Mouse (Mus musculus) Muller cell, postnatal 12 days (primary cell): ENCODE results near the gene Ctnna2.

ENCODE experiments used
- DNase-seq: peaks from one replicate; pipeline ENCODE4 v3.0.0-alpha.2; 2015; ENCODE audit errors: inconsistent ontology term

Ctnna2 gene

DNA sequence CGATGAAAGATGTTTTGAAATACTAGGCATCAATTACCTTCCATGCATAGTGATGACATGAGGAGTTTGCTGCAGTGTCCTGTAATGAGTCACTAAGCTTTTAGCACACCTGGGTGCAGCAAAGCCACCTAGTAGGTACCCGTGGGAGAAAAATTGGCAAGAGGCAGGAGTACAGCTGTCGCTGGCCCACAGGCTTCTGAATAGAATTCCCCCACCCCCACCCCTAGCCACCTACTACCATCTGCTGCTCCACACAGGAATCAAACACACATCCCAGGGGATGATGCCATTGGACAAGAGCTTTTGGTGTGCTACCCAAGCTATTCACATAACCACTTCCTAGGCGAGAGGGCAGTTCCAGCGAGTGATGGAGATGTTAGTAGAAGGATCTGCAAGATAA lies 700.7 kb downstream of the Ctnna2 start:
- no peak for DNase-seq

DNA sequence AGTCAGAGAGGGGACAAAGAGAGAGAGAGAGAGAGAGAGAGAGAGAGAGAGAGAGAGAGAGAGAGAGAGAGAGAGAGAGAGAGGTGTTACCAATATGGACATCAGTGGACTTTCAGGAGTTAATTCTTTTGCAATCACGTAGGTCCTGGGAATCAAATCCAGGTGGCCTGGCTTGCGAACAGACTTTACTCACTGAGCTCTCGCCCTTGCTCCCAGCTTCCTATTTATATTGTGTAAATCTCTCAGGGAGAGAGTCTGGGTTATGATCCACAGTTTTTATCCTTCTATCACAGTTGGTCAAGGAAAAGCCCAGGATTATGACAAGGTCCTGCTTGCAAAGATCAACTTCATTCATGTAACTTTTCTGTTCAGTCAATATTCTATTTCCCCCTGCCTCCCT lies 714.3 kb downstream of the Ctnna2 start:
- no peak for DNase-seq

- peak; percentile 57 for DNase-seq
Observed at GRCm38 (mm10) chr6:77257358-77258105, 722.0 kb downstream of the Ctnna2 start.

DNA sequence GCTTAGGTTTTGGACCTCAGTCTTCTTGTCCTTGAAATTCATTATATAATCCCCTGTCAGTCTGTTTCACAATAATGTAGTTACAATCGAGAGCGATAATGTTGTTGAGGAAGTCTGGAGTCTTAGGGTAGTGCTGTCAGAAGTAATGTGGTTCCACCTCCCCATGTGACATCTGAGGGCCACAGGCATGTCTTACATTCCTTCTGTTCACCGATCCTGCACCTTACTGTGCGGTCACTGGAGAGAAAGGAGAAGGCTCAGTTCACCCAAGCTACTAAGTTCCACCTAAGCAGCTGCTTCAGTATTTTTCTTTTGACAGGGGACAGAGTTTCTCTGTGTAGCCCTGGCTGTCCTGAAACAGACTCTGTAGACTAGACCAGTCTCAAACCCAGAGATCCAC lies 723.2 kb downstream of the Ctnna2 start:
- no peak for DNase-seq

- DNase-seq, result peak; percentile 38
Observed at GRCm38 (mm10) chr6:77253480-77253879, 726.0 kb downstream of the Ctnna2 start.

DNA sequence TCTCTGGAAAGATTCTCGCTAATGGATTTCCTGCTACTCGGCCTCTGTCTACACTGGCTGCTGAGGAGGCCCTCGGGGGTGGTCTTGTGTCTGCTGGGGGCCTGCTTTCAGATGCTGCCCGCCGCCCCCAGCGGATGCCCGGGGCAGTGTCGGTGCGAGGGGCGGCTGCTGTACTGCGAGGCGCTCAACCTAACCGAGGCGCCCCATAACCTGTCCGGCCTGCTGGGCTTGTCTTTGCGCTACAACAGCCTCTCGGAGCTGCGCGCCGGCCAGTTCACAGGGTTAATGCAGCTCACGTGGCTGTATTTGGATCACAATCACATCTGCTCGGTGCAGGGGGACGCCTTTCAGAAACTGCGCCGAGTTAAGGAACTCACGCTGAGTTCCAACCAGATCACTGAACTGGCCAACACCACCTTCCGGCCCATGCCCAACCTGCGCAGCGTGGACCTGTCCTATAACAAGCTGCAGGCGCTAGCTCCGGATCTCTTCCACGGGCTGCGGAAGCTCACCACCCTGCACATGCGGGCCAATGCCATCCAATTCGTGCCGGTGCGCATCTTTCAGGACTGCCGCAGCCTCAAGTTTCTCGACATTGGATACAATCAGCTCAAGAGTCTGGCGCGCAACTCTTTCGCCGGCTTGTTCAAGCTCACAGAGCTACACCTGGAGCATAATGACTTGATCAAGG lies 735.8 kb downstream of the Ctnna2 start:
- peak; percentile 42 for DNase-seq

GRCm38 (mm10) chr6:77242601-77243406 lies 736.7 kb downstream of the Ctnna2 start, which contains the start of gene Lrrtm1:
Lrrtm1 (plus strand) TSS chr6:77242689.
- DNase-seq, result peak; percentile 51

DNA sequence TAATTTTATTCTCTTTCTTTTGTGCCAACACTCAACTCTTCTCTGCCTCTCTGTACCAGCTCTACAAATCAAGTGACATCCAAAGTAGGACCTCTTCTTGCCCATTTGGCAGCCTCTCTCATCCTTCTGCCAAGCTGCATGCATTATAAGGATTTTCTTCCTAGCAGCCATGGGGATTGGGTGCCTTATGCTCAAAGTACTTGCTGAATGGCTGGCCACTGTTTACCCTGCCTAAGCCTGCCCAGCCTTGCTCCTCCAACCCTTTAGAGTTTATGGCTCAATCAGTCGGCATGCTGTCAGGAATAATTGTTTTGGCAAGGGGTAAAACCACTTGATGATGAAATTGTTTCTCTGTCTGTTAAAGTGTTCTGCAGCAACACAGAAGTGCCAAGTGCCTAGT lies 739.1 kb downstream of the Ctnna2 start:
- peak; percentile 45 for DNase-seq

DNA sequence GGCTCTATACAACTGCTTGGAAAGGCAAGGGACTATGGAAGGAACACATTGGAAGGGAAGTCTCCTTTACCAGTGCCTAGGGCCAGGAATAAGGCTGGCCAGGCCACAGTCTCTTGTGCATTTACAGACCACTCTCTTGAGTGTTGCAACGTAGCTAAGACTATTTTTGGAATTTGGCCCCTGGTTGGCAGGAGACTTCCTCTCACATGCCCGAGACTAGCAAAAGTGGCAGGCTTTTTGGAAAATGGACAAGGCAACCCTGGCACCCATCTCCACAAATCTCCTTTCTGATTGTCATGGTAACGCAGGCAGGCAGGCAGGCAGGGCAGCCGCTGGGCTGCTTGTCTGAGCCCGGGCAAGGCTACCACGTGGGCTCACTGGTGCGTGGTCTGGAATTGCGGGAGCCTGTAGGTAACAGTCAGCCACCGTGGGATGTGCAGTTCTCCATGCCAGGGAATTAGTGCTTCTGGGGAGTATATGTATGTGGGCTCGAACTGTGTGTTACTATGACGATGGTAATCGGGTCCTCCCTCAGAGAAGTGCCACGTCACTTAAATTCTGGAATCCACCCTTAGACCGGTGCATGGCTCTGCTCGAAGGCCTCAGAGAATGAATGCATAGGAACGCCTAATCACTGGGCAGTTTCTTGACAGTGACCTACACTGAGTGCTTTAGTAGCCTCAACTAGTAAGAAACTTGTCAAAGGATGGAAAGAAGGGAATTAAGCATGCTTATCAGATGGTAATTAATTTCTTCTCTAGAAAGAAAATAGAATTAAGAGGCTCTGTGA lies 756.5 kb downstream of the Ctnna2 start:
- DNase-seq, result peak; percentile 54

DNA sequence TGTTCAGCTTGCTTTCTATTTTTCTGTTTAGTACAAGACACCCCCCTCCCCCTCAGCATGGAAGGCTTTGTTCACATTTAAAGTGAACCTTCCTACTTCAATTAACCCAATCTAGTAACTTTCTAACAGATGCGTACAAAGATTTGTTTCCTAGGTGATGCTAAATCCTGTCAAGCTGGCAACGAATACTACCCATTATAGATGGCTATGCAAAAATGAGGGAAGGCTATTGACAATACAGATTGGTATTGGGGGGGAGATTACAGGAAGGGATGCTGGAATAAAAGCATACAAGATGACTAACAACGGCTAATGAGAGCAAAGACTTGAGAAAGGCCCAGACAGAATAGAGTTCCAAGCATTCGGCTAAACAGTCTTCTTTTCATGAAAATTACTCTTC lies 758.7 kb downstream of the Ctnna2 start:
- no peak for DNase-seq

GRCm38 (mm10) chr6:77218875-77219274 lies 760.6 kb downstream of the Ctnna2 start:
- DNase-seq, result peak; percentile 64

DNA sequence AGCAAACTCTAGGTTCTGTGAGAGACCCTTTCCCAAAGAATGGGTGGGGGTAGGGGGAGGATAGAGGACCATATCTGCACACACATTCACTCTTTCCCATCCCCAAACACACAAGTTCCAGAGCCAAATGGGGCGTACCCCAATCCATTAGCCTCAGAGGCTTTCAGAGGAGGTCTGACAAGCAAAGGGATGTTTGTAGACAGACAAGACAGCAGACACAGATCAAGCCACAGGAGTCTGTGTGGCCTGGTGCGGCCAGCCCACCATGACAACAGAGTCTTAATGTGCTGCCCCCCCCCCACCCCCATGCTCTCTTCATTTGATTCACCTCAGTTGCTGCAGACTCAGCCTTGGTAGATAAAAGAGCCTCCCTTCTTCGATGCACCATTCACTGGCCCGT lies 764.2 kb downstream of the Ctnna2 start:
- DNase-seq, result no peak

DNA sequence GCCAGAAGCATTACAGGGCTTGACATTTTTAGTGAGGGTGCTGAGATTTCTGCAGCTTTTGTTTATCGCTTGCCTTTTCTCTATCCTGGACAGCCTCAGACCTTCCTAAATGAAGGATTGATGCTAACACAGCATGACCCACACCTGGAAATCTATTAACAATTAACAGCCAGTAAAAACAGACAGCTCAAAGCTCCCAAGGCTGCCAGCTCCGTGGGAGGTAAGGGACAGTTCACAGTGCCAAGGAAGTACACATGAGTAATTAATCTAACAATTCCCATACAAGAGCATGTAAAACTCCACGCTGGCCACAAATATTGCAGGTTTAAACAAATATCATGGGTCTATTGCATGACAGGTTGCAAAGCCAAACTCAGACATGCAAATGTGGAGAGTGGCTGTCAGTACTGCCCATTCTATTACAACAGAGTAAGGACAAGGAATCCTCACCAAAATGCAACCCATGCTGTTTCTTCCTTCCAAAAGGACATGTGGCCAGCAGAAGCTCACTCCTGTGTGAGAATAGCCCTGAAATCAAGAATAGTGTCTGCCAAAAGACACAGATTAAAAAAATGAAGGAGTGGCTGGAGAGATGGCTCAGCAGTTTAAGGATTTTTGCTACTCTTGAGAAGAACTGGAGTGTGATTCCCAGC lies 765.6 kb downstream of the Ctnna2 start:
- peak; percentile 28 for DNase-seq

DNA sequence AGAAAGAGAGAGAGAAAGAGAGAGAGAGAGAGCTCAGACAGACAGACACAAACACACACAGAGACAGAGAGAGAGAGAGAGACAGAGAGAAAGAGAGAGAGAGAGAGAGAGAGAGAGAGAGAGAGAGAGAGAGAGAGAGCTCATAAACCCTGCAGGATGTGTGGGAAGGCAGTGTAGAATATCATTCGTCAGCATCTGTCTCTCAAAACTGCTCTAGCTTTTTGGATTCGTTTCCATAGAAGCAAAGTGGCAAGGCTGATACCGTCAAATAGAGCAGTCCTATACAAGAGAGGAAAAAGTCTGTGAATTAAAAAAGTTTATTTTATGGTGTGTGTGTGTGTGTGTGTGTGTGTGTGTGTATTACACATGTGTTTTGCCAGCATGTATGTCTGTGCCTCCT lies 769.6 kb downstream of the Ctnna2 start:
- DNase-seq, result no peak

GRCm38 (mm10) chr6:77209183-77209582 lies 770.3 kb downstream of the Ctnna2 start:
- peak; percentile 19 for DNase-seq

DNA sequence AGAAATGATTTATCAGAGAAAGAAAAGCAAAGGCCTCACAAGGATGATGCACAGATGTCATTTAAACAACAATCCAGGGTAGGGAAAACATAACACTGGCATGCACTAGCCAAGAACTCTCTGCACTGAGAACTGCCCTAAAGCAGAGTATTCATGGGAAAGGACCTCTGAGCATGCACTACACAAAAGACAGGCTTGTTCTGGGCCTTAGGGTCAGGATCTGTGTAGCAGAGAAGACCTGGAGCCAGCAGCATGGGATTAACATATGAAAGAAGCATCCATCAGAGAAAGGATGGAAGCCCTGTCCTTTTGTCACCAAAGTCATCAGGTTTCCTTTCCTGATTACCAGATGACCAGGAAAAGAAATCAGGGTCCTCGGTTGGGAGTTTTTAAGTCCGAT lies 780.1 kb downstream of the Ctnna2 start:
- no peak for DNase-seq

- peak; percentile 20 for DNase-seq
Observed at GRCm38 (mm10) chr6:77196650-77197049, 782.8 kb downstream of the Ctnna2 start.

- no peak for DNase-seq
Observed at GRCm38 (mm10) chr6:77191635-77192034, 787.9 kb downstream of the Ctnna2 start.

GRCm38 (mm10) chr6:77188628-77189027 lies 790.9 kb downstream of the Ctnna2 start:
- no peak for DNase-seq

DNA sequence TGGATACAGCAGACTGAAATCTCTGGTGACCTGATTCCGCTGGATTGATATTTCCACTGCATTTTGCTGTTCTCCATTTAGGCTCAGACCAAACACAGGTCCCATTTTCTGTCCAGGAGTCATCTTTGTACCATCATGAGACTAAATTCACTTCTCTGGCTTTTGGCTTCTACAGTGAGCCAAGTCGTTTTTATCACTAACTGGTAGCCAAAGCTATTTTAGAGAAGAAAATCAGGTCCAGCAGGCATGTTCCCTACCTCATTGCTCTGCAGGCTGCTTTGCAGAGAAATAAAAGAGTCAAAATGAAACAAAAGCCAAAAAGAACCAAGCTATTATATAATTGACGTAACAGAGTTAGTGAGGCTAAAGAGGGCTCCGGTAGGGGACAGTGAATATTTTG lies 793.7 kb downstream of the Ctnna2 start:
- no peak for DNase-seq

DNA sequence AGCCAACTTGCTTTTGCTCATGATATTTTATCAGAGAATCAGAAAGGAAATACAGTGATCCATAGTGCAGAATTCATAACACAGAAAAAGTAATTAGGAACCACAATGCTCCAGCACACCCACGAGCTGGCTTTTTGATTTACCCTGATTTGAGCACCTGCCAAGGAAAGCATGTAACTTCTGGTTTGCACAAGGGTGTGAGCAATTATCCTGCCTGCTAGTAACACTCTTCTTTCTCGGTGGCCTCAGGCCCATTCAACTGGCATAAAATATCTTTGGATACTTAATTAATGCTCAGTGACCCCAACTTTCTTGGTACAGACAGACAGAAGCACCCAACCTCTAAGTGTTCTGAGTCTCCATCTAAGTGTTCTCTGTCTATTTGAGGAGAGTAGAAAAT lies 794.6 kb downstream of the Ctnna2 start:
- DNase-seq, result peak; percentile 10
